Mouse (Mus musculus) adrenal gland, postnatal 0 days (tissue): ENCODE data around the gene Vpreb1. TPM values are rescaled to one million over a fixed set of nuclear protein-coding genes. Genes with fewer than 3 reads are reported as not detected.

Experiments
- polyA plus RNA-seq: library from polyadenylated mRNA; unstranded; fragments of >200 nt; fragmentation: Nextera tagmentation; extraction: Ambion mirVana; gene quantifications from 2 replicates; pipeline ENCODE4 v1.2.1, GENCODE M21; 2015

Gene Vpreb1
- 1.8 TPM in 2 replicates for polyA plus RNA-seq

DNA sequence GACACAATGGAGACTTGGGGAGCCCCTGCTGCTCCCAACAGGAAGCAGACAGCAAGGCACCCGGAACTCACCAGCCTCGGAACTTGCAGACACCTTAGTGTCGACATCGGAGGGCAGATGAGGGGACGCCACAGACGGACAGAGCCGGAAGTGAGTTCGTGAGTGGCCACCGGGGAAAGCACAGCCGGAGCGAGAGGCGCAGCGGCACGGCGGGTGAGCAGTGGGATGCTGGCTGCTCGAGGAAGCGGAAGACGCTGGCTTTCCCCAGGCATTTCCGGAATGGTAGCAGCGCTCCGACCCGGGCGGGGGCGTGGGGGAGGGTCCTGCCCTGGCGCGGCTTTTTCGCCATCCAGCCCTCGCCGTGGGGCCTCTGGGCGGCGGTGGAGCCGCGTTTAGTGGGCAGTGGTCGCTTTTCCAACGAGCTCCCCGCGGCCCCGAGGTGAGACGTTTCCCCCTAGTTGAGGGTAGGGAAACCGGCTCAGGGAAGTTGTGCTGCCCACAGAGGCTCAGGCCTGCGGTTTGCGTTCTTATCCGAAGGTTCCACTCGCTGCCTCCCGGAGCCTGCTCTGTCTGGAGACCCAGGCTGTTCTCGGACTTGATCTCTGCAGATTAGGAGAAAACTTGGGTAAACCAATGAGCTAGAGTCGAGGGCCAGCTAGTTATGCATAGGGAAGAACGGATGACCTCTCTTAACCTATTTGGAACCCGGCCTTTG is at the start of gene Vpreb1, which contains the start of gene Top3b:
TSS of gene Vpreb1 (minus strand) at position 227 of the 715 bp plus-strand sequence.
TSS of gene Top3b (plus strand) at position 120 of the 715 bp plus-strand sequence.

DNA sequence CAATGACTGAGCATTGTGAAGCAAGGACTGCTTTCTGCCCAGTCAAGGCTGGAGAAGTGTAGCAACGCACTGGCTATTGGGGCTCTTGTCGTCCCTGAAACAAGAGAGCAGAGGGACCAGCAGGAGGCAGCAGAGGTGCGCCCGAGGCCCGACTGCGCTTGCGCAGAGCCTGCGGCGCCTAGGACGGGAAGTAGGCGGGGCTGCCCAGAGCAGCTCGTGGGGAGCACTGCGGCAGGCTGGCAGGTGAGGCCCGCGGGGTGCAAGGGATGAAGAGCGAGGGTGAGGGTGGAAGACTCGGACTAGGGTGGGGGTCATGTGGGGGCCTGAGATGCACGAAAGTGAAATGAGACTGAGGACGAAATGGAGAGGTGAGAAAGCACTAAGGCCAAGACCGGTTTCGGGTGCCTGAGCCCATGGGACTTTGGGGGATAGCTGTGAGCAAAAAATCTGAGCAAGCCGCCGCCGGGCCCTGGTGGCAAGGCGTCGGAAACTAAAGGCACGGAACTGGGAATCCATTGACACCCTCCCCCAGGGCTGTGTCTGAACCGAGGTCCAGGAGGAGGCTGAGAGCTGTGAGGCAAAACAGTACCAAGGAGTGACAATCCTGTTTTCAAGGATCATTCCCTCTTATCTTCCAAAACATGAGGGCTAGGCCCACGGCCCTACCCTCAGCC is 25.9 kb upstream of the Vpreb1 start, which contains the start of gene Ppm1f:
TSS of gene Ppm1f (plus strand) at position 88 of the 674 bp plus-strand sequence.

DNA sequence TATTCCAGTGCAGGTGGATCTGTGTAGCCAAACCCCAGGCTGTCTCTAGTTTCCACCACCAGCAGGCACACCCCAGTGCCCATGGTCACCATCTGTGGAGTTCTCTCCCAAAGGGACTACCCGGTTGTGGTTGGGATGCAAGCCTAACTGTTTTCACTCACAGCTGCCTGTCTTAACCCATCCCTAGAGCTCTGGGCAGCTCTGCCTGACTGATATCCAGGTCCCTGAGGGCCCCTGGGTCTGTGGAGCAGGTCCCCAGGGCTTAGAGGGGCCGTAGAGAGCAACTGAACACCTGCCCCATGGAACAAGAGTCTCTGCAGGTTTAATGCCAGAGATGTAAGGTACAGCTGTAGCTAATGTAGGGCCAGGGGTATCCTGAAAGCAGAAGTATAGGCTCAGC is 6.7 kb downstream of the Vpreb1 start, which contains the start of gene Igll1:
TSS of gene Igll1 (minus strand) at position 8 of the 400 bp plus-strand sequence.

DNA sequence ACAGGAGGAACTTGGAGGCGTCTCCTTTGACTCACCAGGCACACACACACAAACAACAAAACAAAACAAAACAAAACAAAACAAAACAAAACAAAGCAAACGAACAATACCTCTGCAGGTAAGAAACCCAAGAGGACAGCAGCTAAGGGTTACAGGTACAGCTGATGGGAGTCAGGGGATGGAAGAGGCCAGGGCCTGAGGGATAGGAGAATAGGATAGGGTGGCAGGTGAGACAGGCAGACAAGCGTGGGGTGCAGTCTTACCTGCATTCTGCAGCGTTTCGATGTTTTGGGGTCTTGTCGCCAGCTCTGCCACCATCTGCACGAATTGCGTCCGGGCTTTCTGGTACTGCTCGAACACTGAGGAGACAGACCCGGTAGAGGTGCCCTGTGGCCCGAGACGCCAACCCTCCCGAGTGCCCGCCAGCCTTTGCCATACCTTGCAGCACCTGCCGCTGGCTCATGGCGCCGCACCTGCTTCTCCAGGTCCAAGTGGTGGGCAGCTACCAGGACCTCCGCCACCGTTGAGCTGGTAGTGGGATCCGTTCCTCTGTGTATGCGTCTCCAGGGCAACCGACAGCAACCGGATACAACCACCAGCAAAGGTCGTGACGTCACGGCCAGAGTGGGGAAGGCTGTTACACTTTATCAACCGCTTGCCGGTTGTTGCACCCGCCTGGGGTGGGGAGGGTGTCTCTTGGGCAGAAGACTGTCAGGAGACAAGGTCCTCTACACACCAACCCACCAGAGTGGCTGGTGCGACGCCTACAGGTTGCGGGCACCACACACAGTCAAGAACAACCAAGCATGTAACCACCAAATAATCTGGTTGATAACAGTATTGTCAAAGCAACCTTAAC is 41.7 kb downstream of the Vpreb1 start, which contains the start of gene Spag6l:
TSS of gene Spag6l (minus strand) at position 700 of the 859 bp plus-strand sequence.

Other genes with a start within 250 kb of the Vpreb1 start
- gene Olfr19, start 194.4 kb downstream of the Vpreb1 start, polyA plus RNA-seq: not detected in 2 replicates
- gene Spag6l, start 41.4 kb downstream of the Vpreb1 start, polyA plus RNA-seq: 0.32 and 0.40 TPM in 2 replicates
- 0.95 and 1.4 TPM in 2 replicates for gene Igll1, start 6.9 kb downstream of the Vpreb1 start, polyA plus RNA-seq
- gene Top3b, start 107 bp downstream of the Vpreb1 start, polyA plus RNA-seq: 28.4 and 47.1 TPM in 2 replicates
- 11.7 and 15.3 TPM in 2 replicates for gene Ppm1f, start 25.6 kb upstream of the Vpreb1 start, polyA plus RNA-seq
- gene Mapk1, start 112.5 kb upstream of the Vpreb1 start, polyA plus RNA-seq: 101 and 153 TPM in 2 replicates
- gene Ypel1, start 198.9 kb upstream of the Vpreb1 start, polyA plus RNA-seq: 24.9 and 33.5 TPM in 2 replicates
- gene Ppil2, start 240.4 kb upstream of the Vpreb1 start, polyA plus RNA-seq: 82.9 and 125 TPM in 2 replicates